Comparison of ENCODE assay signal across 8 mouse cellular contexts in the genomic region with DNA sequence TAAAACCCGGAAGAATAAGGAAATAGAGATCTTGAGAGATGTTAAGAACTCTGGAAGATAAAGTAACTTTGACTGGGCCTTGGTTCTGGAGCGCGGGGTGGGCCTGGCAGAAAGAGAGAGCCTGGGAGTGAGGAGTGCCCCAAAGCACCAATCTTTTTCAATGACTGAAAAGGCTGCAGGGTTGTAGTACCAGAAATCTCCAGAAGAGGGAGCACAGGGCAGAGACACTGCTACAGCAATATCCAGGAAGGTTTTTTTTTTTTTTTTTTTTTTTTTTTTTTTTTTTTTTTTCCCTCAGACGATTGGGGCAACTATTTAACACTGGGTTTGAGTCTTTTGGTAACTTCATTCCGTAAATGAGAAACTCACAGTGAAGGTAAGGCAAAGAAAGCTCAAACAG.
DNase-seq lines count a peak whose midpoint lies in the region; ATAC-seq and TF ChIP-seq lines count a peak whose summit lies in the region.

No protein-coding gene starts in this region.

- no peak overlapping the region for H3K27ac ChIP-seq in hindbrain, embryonic 14.5 days
- H3K27ac ChIP-seq in hindbrain, embryonic 12.5 days, result no peak overlapping the region
- no peak overlapping the region for H3K27ac ChIP-seq in forebrain, postnatal 0 days (ENCODE audit: low read depth, low read length)
- no peak overlapping the region for H3K27ac ChIP-seq in intestine, embryonic 15.5 days

- no peak for ATAC-seq in hindbrain, embryonic 14.5 days (ENCODE audit: low FRiP score)
- ATAC-seq in hindbrain, embryonic 12.5 days (ENCODE audit: low FRiP score), result no peak
- peak; percentile 40; the same call in 1 of the 2 replicates for ATAC-seq in forebrain, postnatal 0 days
- peak; percentile 39; the same call in 1 of the 2 replicates for ATAC-seq in intestine, embryonic 15.5 days

- peaks cover 3% of the 10 kb centered on the region for H3K4me1 ChIP-seq in hindbrain, embryonic 14.5 days (replicated peaks; ENCODE audit: control insufficient read depth, insufficient read depth, low read length)
- peaks cover 29% of the 10 kb centered on the region for H3K4me1 ChIP-seq in hindbrain, embryonic 12.5 days
- H3K4me1 ChIP-seq in forebrain, postnatal 0 days (ENCODE audit: insufficient read depth), result no peaks in the 10 kb centered on the region
- peaks cover 12% of the 10 kb centered on the region; the same call in 1 of the 2 replicates for H3K4me1 ChIP-seq in intestine, embryonic 15.5 days (replicated peaks)

- no peaks in the 10 kb centered on the region for H3K9me3 ChIP-seq in hindbrain, embryonic 14.5 days (ENCODE audit: control insufficient read depth, low read length)
- no peaks in the 10 kb centered on the region for H3K9me3 ChIP-seq in hindbrain, embryonic 12.5 days (replicated peaks)
- no peaks in the 10 kb centered on the region for H3K9me3 ChIP-seq in forebrain, postnatal 0 days (ENCODE audit: low read length)
- H3K9me3 ChIP-seq in intestine, embryonic 15.5 days, result no peaks in the 10 kb centered on the region

- no peaks in the 10 kb centered on the region for H3K36me3 ChIP-seq in hindbrain, embryonic 14.5 days (replicated peaks; ENCODE audit: control insufficient read depth, insufficient read depth)
- no peaks in the 10 kb centered on the region for H3K36me3 ChIP-seq in hindbrain, embryonic 12.5 days
- H3K36me3 ChIP-seq in forebrain, postnatal 0 days (ENCODE audit: insufficient read depth), result no peaks in the 10 kb centered on the region; the same call in 1 of the 2 replicates
- H3K36me3 ChIP-seq in intestine, embryonic 15.5 days, result no peaks in the 10 kb centered on the region

- H3K4me2 ChIP-seq in hindbrain, embryonic 14.5 days (replicated peaks), result no peak overlapping the region
- H3K4me2 ChIP-seq in hindbrain, embryonic 12.5 days (replicated peaks), result no peak overlapping the region
- no peak overlapping the region for H3K4me2 ChIP-seq in forebrain, postnatal 0 days (ENCODE audit: low read depth)
- H3K4me2 ChIP-seq in intestine, embryonic 15.5 days (replicated peaks), result no peak overlapping the region; the same call in 1 of the 2 replicates

- intact Hi-C loops in left cerebral cortex, postnatal 10 days (cut with DNase I), result loop anchor here (1.0 to 5.0 kb wide), 2 partner anchors 175 to 262 kb away; no protein-coding TSS in a partner anchor

- no peak overlapping the region for H3K4me3 ChIP-seq in hindbrain, embryonic 14.5 days (replicated peaks; ENCODE audit: low read length)
- no peak overlapping the region for H3K4me3 ChIP-seq in hindbrain, embryonic 12.5 days
- H3K4me3 ChIP-seq in forebrain, postnatal 0 days (ENCODE audit: low read depth, low read length), result no peak overlapping the region
- H3K4me3 ChIP-seq in intestine, embryonic 15.5 days (replicated peaks), result no peak overlapping the region

- no peak overlapping the region for H3K9ac ChIP-seq in hindbrain, embryonic 14.5 days
- no peak overlapping the region for H3K9ac ChIP-seq in hindbrain, embryonic 12.5 days
- no peak overlapping the region for H3K9ac ChIP-seq in forebrain, postnatal 0 days
- H3K9ac ChIP-seq in intestine, embryonic 15.5 days, result no peak overlapping the region

- no peaks in the 10 kb centered on the region for H3K27me3 ChIP-seq in hindbrain, embryonic 14.5 days (ENCODE audit: control insufficient read depth, insufficient read depth, low read length)
- H3K27me3 ChIP-seq in hindbrain, embryonic 12.5 days, result no peaks in the 10 kb centered on the region
- H3K27me3 ChIP-seq in forebrain, postnatal 0 days (ENCODE audit: insufficient read depth, low read length), result no peaks in the 10 kb centered on the region
- H3K27me3 ChIP-seq in intestine, embryonic 15.5 days (replicated peaks), result no peaks in the 10 kb centered on the region

- peak; percentile 82 for TF ChIP-seq CTCF in forebrain, postnatal 0 days (IDR thresholded peaks at IDR 0.05; ENCODE audit: low read depth)

- peak; percentile 95 for DNase-seq in hindbrain, embryonic 14.5 days (ENCODE audit: low spot score)
- DNase-seq in c-Kit-positive CD71-positive TER-119-negative erythroid progenitor cells, embryonic 14.5 days (ENCODE audit: low read depth), result peak; percentile 30
- peak; percentile 93 for DNase-seq in forebrain, postnatal 0 days
- peak; percentile 86 to 91 for DNase-seq in left cerebral cortex, postnatal 10 days (ENCODE audit: extremely low spot score in 1 of 2, low spot score in 2 of 2)
- peak; percentile 75 for DNase-seq in naive thymus-derived CD4-positive, alpha-beta T cell, adult 2 months (ENCODE audit: low read depth)
- peak; percentile 92 for DNase-seq in testis, postnatal 10 days (ENCODE audit: low spot score)

- WGBS in hindbrain, embryonic 14.5 days, result 9% methylated on average over 5 of the region's 5 CpGs
- 13% methylated on average over 5 of the region's 5 CpGs for WGBS in hindbrain, embryonic 12.5 days
- 7% methylated on average over 5 of the region's 5 CpGs for WGBS in forebrain, postnatal 0 days
- 7% methylated on average over 5 of the region's 5 CpGs for WGBS in intestine, embryonic 15.5 days

Comparison
In these comparisons a context has a peak if more than half of its experiments do, and no peak if none do; other contexts are left out.
1. ATAC-seq: peak in forebrain, postnatal 0 days (single experiment) and intestine, embryonic 15.5 days (single experiment); none in hindbrain, embryonic 14.5 days (single experiment) and hindbrain, embryonic 12.5 days (single experiment).
2. DNase-seq: peak in every context shown above with its lines; median percentile 95 in hindbrain, embryonic 14.5 days; 93 in forebrain, postnatal 0 days; 92 in testis, postnatal 10 days; 88 in left cerebral cortex, postnatal 10 days; 75 in naive thymus-derived CD4-positive, alpha-beta T cell, adult 2 months; 30 in c-Kit-positive CD71-positive TER-119-negative erythroid progenitor cells, embryonic 14.5 days.